Mouse (Mus musculus) ES-E14 (cell line): ENCODE results near the gene Lyrm1.

Experiments used
- CHD2 ChIP-seq: IDR thresholded peaks from 2 replicates; pipeline ENCODE4 v1.6.1; 2014; ENCODE audit warnings: mild to moderate bottlenecking, low read depth, low read length, inconsistent platforms
- MAFK ChIP-seq: IDR thresholded peaks from 2 replicates; pipeline ENCODE4 v1.6.1; 2014; ENCODE audit warnings: mild to moderate bottlenecking, low read depth, low read length, inconsistent platforms; ENCODE audit not compliant: insufficient read depth

- TF ChIP-seq CHD2 (no peak), MAFK (no peak)
Measured at GRCm38 (mm10) chr7:119980170-119980569, 84.5 kb downstream of the Lyrm1 start.
